ENCODE assay signal across 10 mouse cellular contexts in genomic region chr11:105338596-105339390, GRCm38 (mm10).
"Had no signal": no experiment of that assay in that cellular context is flagged by ENCODE, and none has a peak within 500 bp of the region (broad histone marks: within the 10 kb centered on the region; RNA-seq: fewer than 3 reads in every experiment).

No protein-coding gene starts in this region.

- H3K9me3 ChIP-seq: limb, embryonic 13.5 days; neural tube, embryonic 12.5 days had no signal

- H3K4me2 ChIP-seq: limb, embryonic 13.5 days; neural tube, embryonic 12.5 days had no signal

- H3K9ac ChIP-seq: limb, embryonic 13.5 days; liver, embryonic 14.5 days; neural tube, embryonic 12.5 days had no signal

- H3K4me3 ChIP-seq: limb, embryonic 13.5 days; neural tube, embryonic 12.5 days had no signal

- H3K4me1 ChIP-seq: limb, embryonic 13.5 days; neural tube, embryonic 12.5 days had no signal

- H3K27ac ChIP-seq: limb, embryonic 13.5 days; liver, embryonic 14.5 days; neural tube, embryonic 12.5 days had no signal

- DNase-seq: kidney, adult 8-10 months; kidney, postnatal 25 days; layer of hippocampus, postnatal 36 days; lung, adult 18-20 months; right cerebral cortex, postnatal 25 days; thymus, postnatal 36 days had no signal

- ATAC-seq: intestine, postnatal 0 days had no signal

- H3K27me3 ChIP-seq: limb, embryonic 13.5 days; neural tube, embryonic 12.5 days had no signal
